Mouse (Mus musculus) layer of hippocampus, adult 9-10 months (tissue): Measurements from ENCODE around the gene Cox6b2.
"Not testable (repeated sequence)": the region's sequence is repeated elsewhere in the genome, so short reads cannot be mapped to it uniquely, and the experiment has no call there.

Experiments
- DNase-seq: peaks from one replicate; pipeline ENCODE4 v3.0.0; 2022; ENCODE audit warnings: low spot score

The Cox6b2 gene

DNA sequence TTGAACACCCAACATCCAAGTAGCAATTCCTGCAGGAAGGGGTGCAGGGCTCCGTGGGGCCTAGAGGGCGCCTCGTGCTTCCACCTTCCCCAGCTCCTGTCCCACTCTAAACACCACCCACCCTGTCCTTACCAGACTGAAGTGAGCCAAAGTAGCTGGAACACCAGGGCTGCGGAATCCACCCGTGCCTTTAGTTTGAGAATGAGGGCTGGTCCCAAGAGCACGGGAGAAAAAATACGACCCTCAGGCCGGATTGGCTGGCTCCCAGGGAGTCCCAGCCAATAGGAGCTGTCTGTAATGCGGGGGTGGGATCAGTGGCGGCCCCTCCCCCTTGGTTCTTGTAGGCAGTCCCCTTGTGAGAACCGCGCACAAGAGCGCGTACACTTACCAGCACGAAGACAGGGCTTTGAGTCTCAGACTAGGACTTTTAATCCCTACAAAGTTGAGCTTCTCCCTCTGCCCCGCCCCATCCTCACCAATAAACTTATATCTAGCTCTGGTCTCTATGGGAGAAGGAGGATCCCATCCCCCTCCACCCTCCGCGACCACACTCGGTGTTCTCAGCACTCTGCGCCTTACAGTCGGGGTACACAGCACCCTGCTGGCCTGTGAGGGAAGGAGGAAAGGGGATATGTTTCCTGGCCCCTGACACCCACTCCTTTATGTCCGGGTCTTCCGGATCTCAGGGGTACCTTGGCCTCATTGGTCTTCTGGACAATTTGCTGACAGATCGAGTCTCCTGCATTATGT lies at the start of gene Cox6b2:
Cox6b2 (minus strand) TSS at position 274 of the 750 bp plus-strand sequence.
- peak; percentile 18 for DNase-seq

DNA sequence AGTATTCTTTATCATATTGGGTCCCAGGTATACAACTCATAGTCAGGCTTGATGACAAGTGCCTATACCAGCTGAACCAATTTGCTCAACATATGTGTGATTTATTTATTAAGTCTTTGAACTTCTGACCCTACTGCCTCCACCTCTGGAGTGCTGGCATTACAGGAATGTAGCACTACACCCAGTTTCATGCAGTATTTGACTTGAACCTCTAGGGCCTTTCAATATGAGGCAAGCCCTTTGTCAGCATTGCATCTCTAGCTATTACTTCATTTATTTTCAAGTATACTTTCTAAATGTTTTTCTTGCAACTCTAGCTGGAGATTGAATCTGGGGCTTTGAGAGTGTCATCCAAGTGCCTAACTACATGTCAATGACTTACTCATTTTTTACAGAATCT lies 49.4 kb upstream of the Cox6b2 start:
- DNase-seq: no peak

DNA sequence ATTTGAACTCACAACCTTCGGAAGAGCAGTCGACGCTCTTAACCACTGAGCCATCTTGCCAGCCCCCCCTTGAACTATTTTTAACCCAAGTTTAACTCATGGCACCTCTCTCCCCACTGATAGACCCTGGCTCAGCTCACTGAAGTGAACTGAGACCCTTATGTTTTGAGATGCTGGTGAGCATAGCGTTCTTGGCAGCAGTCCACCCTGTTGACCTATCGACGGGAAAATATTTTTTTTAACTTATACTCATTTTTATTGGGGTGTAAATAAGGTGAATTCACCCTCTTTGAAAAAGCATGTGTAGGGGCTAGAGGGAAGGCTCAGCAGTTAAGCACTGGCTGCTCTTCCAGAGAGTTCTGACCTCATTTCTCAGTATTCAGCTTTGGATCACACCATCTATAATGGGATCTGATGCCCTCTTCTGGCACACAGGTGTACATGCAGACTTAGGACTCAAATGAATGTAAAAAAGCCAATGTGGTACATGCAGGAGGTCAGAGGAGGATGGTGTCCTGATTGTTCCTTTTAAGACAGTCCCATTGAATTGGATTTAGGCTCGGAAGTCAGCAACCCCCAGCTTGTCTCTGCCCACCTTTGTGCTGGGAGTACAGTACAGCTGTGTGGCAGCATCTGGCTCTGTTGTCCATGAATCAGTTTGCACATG lies 43.0 kb upstream of the Cox6b2 start:
- DNase-seq: no peak

DNA sequence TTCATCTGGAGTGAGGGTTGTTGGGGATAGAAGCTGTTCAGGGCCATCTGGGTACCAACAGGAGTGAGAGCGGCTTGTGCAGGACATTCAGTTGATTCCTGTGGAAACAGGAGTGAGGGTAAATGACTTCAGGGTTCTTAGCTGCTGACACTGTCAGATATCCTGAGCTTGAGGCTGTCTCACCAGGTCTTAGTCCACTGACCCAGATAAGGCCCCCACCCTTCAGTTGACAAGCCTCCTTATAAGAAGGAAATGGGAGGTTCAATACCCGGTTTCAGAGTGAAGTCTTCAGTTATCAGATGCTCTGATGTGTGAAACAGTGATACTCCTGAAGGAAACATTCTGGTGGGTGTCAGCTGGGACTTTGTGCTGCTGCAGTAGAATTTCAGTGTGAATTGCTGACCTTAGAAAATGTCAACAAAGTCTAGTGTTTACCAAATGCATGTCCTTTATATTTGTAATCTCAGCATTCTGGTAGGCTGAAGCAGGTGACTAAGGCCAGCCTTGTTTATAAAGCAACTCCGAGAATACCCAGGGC lies 41.8 kb upstream of the Cox6b2 start:
- no peak for DNase-seq

DNA sequence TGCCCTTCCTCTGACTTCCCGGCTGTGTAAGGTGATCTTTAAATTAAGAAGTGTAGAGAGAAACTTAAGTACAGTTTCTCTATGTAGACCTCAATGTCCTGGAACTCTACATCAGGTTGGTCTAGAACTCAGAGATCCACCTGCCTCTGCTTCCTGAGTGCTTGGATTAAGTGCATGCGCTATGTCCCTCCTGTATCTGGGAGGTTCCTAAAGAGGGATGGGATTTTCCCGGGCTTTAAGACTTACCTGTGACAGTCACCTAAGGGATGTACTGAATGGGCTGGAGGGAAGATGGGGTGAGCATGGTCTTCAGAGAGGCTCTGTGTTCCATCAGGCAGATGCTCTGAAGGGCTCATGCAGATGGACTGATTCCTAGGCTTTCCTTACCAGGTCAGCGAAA lies 40.8 kb upstream of the Cox6b2 start:
- DNase-seq: no peak

DNA sequence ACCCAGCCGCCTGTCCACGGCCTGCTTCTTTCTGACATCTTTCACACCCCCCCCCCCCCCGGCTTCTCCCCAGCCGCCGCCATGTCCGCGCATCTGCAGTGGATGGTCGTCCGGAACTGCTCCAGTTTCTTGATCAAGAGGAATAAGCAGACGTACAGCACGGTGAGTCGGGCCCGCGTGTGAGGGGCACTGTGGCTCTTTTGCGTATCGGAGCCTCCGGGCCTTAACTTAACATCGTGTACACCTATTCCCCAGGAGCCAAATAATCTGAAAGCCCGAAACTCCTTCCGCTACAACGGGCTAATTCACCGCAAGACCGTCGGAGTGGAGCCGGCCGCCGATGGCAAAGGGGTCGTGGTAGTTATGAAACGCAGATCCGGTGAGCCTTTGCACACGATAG lies 40.4 kb upstream of the Cox6b2 start:
- not testable (repeated sequence) for DNase-seq

DNA sequence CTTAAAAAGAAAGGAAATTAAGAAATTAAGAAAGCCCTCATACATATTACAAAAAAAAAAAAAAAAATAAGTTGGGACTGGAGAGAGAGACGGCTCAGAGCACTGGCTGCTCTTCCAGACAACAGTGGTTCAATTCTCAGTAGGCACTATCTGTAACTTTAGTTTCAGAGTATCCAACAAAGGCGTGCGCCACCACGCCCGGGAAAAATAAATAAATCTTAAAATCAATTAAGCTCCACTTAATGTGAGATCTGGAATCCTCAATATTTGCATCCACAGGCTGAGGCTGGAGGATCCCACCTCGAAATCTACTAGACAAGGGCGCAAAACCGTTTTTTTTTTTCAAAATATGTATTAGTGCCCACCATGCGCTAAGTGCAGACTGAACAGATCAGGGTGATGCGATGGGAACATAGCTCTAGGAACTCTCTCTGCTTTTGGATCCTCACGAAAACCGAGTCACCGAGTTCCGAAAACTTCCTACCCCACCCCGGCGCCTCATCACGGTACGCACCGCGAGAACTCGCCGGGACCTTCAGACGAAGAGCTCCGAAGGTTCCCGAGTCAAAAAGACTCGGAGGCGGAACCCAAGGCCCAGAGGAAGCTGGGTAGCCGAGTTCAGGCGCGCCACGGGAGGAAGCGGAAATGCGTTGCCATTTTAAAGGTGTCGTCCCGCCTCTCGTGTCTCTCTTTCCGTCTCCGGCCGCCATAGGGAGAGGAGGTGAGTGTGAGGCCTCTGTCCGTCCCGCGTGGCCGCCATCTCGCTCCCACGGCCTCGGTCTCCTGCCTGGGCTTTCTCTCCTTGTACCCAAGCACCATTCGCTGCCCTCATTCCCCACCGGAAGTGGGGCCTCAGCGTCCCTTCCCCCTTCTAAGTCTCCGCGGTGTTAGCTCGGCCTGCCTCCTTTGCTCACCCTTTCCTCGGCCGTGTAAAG lies 39.7 kb upstream of the Cox6b2 start, which contains the start of gene Rpl28:
Rpl28 (plus strand) TSS at position 597 of the 935 bp plus-strand sequence.
- peak; percentile 84 for DNase-seq

DNA sequence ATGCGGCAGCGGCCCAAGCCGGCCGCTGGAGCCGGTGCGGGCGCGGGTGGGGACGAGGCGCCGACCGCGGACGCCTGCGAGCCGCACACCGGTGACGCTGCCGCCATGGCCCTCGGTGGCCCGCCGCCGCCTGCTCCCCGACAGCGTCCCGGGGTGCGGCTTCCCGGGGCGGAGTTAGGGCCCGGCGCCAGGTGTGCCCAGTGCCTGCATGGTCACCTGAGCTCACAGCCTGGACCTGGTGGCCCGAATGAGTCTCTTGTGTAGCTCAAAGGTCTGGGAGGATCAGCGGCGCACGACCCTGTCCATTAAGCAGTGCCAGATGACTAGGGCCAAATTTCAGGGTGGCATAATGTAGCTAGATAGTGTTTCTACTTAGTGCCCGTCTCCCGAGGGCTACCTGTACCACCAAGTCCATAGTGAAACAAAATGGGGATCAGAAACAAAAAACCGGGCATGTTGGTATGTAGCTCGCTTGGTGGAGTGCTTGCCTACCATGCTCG lies 36.6 kb upstream of the Cox6b2 start, which contains the start of gene Tmem238:
Tmem238 (minus strand) TSS at position 221 of the 500 bp plus-strand sequence.
- DNase-seq: no peak

DNA sequence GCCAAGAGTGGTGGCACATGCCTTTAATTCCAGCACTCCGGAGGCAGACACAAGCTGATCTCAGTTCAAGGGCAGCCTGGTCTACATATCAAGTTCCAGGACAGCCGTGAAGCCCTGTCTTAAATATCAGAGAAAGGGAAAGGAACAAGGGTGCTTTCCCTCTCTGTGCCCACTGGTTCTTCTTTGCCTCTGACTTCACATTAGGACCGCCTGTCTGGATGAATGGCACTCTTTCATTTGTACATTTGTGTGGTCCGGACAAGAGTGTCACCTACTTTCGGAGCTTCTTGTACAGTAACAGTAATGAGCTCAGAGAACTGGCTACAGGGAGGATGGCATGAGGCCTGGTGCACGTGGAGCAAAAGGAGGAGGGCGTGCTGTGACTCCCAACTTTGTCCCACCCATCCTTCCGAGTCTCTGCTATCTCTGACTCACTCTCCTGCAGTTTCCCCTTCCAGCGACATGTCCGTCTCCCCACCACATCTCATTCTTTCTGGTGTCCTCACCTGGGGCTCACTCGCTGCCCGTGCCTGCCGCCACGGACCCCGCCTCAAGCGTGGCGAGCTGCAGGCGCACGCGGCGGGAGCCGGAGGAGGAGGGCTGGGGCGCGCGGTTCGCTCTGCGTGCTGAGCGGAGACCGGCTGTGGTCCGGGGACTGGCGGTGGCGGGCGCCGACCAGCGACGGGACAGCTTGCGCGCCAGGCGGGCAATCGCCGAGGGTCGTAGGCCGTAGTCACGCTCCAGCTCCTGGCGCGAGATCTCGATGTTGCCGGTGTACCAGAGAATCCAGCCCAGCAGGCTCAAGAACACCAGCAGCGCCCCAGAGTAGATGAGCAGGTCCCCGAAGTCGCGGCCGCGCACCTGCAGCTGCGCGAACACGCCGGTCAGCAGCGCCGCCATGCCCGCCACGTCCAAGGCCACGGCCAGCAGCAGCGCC lies 35.9 kb upstream of the Cox6b2 start:
- DNase-seq: no peak

DNA sequence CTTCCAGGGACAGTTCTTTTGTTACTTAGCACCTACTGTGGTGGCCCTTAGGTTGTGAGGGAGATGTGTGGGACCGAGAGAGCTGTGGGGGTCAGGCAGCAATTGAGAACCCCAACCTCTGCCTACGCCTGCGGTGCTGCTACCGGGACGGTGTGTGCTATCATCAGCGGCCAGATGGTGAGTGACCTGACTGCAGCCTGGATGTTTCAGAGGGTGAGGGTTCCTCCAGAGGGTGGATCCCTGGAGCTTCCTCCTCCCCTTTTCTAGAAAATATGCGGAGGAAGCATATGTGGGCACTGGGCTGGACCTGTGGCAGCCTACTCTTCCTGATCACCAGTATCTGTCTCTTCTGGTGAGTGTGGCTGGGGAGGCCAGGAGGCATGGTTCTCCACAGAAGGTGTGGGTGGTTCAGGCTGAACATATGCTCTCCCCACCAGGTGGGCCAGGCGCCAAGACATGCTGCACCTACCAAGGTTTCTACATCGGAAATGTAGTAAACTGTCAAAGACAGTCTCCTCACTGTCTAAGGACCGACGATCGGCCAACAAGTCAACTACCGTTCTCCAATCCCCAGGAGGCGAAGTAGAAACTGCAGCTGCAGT lies 30.9 kb upstream of the Cox6b2 start:
- DNase-seq: no peak

DNA sequence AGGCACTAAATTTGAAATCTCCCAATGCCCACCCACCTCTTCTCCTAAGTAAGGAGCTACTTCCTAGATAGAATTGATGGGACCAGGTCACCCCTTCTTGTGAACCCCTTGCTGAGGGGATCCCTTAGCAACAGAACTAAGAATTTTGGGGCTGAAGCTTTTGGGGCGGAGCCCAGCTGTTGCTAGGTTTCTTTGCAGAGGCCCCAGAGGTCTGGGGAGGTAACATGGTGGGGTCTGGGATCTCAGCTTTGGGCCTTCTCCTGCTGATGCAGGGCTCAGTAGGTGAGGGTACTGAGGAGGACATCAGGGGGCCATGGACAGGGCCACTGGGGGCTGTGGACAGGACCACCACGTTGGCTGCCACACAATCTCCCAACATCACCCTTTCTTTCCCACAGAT lies 29.9 kb upstream of the Cox6b2 start, which contains the start of the genes Il11 and Tmem190:
Il11 (minus strand) TSS at position 101 of the 400 bp plus-strand sequence.
Tmem190 (plus strand) TSS at position 179 of the 400 bp plus-strand sequence.
- no peak for DNase-seq

DNA sequence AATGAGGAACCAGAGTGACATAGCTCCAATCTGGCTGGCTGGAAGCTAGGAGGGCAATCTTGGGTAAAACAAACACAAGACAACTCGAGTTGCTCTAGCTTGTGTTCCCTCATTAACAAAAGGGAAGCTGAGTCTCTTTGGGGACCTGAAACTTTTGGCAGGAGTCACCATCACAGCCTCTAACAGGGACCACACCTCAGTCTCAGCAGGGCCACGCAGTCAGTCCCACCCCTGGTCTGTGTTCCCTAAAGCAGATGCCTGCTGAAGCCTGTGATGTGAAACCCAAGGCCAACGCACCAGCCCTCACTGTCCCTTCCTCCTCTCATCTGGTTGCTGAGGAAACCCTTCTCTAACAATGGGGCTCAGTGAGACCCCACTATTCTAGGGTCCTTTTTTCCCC lies 29.2 kb upstream of the Cox6b2 start:
- DNase-seq: no peak

DNA sequence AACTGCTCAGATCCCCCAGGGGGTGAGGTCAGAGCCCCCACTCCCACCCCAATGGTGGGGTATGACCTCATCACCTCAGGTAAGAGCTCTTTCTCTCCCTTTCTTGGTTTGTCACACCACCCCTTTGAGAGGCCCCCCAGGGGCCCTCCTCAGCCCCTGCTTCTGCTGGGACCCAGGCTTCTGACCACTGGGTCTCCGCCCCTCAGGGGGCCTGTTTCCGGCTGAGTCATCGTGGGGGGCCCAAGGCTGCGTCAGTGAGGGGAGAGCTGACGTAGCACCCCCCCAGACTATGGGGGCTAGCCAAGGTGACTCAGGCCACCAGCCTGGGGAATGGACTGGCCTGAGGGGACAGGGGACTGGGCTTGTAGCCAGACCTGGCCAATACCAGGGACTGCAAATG lies 27.0 kb upstream of the Cox6b2 start:
- no peak for DNase-seq

DNA sequence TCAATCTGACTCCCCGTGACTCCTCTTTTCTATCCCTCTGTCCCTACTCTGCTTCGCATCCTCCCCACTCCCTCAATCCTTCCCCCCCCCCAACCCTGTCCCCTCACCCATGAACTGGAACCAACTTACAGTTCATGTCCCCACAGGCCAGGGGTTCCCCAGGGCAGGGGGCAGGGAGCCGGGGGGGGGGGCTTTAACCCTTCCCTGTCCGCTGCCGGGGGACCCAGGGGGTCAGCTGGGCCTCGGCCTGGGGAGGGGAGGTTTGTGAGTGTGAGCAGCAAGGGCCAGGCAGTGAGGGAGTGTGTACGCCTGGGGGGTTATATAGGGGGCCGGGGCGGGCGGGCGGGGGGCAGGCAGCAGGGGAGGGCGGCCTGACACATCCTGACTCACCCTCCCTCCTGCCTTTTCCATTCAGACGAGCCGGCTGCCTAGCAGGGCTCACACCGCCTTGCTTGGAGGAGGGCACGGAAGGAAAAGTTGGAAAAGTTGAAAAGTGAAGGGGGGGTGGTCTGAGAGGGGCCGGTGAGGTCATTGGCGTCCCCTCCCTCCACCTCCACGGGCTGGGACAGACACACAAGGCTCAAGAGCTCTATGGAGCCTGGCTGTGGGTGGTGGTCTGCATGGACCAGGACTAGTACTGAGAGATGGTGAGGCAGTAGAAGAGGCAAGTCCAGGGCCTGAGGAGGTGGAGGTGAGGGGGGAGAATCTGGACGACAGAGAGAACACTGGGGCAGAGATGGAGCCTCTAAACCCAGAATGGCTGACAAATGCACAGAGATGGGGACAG lies 25.1 kb upstream of the Cox6b2 start:
- no peak for DNase-seq

DNA sequence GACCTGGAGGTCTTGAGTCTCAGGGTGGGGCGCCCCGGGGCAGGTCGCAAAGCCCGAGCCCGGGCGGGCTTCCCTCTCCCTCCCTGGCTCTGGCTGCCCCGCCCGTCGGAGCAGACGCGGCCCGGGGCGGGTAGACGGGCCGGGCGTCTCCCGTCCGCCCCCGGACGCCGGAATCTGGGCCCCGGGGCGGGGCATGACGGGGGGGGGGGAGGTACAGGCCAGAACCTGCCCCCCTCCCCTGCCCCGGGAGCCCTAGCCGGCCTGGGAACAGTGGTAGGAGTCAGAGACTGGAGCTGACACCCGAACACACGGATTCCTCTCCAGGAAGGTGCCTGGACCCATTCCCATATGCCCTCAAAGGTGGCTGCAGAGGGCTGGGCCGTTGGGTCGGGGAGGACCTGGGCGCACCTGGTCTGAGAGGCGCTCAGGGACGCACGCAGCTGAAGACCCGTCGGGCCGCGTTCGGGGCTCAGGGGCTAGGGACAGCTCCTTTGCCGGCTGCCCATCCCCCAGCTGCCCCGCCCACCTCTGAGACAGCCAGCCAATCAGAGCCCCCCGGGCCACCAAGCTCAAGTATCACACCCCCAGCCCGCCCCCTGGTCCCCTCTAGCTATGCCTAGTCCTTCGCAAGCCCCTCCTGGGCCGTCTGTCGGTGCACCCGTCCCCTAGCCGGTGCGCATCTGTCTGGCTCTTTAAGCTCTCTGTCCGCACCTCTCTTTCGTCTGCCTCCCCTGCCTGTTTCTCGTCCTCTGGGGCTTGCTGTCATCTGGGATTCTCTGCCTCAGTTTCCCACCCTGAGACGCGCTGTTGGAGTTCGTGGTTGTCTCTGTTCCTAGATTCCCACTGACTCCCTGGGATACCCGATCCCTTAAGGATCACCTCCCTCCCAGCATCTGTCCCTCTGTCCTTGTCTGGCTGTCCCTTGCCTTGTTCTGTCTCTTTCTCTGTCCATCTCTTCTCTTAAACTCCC lies 24.3 kb upstream of the Cox6b2 start:
- no peak for DNase-seq

DNA sequence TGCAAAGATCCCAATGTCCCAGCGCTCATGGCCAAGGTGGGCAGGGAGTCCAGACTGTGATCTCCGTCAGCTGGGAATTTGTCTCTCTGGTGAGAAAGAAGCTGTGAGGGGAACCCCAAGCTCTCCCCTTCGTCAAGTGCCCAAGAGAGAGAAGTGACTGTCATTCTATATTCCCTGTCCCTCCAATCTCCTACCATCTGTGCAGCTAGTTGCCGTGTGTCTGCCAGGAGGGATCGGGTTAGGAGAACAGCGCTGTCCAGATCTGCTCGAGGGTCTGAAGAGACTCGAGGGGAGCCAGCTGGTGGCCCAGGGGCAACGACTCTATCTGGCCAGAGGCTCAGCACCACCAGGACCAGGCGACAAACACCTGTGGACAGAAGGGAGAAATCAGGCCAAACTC lies 23.2 kb upstream of the Cox6b2 start:
- no peak for DNase-seq

DNA sequence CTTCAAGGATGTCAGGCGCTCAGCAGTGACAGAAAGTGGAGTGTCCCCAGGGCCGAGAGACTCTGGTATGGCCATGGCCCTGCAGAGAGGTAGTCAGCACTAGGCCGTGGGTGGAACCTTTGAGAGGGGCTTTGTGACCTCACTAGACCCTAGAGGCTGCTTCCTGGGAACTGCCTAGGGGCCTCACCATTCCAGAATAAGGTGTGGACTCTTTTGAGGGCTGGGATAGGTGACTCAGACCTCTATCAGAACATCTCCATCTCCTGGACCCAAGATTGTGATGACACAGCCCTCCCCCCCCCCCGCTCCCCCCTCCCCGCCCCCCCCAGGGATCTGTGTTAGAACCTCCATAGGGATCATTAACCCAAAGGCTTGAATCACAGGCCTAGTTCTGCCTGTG lies 18.3 kb upstream of the Cox6b2 start, which contains the start of gene Fam71e2:
Fam71e2 (minus strand) TSS at position 101 of the 400 bp plus-strand sequence.
- no peak for DNase-seq
